Mouse (Mus musculus) granulocyte monocyte progenitor cell, adult 5-6 weeks (primary cell): ENCODE data around the gene Zdhhc6. TPM values are rescaled to one million over a fixed set of nuclear protein-coding genes. Genes with fewer than 3 reads are reported as not detected.

Experiments used
- ATAC-seq: replicated peaks from 2 replicates; pipeline ENCODE4 v1.8.0; 2016; ENCODE audit warnings: mild to moderate bottlenecking, moderate TSS enrichment, inconsistent platforms; ENCODE audit not compliant: poor library complexity, severe bottlenecking
- total RNA-seq, 2 experiments: library from RNA; stranded (forward) in 1 of 2; stranded (reverse) in 1 of 2; fragments of 200-712, 200-1000 nt in 1 of 2; fragments of >200 nt in 1 of 2; fragmentation: Nextera tagmentation in 1 of 2; gene quantifications; 2 replicates each; pipeline ENCODE4 v1.2.3; 2014 to 2017

The Zdhhc6 gene
- total RNA-seq, 2 experiments from 2014 or later, result 58.5 to 67.3 TPM

DNA sequence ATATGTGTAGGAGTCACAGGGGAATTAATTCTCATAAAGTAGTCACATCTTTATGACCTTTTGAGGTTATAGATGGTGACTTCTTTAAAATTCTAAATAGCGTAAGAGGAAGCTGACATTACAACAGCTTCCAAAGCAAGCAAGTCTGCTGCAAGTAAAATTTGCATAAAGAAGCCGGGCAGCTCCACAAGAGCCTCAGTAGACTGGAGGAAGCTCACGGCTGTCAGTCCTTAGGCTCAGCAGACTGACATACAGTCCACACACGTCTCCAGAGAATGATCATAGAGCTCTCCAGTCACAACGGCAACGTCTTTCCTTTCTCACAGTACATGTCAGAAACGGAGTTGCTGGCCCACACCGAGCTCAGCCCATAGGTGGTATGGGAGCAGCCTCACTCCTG is 4.0 kb downstream of the Zdhhc6 start:
- no peak for ATAC-seq

DNA sequence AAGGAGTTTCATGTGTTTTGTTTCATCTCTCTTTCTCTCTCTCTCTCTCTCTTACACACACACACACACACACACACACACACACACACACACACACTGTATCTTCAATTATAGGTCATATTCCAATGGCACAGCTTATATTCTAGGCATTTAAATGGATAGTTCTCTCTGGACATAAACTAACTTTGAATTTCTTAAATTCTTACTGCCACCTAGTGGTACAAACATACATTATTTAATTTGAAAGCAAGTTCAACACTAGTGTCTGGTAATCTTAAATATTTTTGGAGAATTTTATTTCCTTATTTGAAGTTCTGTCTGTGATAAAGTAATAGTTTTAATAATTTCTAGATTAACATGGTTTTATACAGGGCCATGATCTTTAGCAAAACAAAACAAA is 10.8 kb downstream of the Zdhhc6 start:
- ATAC-seq, result no peak

DNA sequence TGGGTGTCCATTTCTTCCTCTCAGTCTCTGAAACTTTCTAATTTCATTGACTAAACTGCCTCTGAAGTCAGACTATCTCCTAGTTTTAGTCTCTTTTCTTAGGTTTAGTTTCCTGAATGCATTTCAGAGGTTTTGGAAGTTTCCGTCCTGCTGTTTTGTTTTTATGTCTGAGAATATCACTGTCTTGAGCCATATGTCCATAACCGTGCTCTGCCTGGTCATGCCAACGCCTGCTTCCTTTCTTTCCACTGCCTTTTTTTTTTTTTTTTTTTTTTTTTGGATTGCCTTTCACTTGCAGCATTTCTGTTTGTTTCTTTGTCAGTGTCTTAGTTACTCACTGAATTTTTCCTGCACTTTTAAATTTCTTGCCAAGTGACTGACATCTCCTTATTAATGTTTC is 15.3 kb downstream of the Zdhhc6 start:
- no peak for ATAC-seq

DNA sequence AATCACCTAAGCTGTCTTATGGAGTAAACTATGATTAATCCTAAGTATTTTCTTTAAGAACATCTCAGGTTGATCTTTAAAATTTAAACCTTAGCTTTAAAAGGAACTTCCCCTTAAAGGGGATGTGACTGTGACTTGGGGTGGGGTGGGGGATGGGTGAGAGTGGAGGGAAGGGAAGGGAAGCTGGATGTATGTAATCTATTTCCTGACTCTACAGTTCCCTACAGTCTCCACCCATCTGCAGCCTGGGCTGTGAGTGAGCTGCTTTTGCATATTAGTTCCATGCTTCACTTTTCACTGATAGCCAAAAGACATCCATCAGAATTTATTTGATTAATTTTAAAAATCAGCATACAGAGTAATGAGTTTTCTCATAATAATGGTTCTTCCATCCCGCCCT is 16.5 kb downstream of the Zdhhc6 start:
- ATAC-seq, result peak; percentile 89

DNA sequence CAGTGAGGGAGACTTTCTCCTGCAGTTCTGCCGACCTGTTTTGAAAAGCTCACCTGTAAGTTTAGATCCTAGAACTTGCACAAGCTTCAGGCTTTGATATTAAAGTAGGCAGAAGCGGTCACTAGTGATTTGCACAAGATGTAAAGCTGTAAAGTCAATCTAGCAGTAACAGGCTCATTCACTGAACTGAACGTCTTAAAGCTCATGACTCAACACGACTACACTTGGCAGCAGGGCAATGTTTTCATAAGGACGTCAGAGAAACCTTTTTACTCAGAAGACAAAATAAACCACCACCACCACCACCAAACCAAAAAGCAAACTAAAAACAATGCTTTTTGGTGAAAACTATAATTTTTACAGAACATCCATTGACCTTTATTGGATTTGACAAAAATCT is 17.9 kb downstream of the Zdhhc6 start:
- ATAC-seq, result no peak

DNA sequence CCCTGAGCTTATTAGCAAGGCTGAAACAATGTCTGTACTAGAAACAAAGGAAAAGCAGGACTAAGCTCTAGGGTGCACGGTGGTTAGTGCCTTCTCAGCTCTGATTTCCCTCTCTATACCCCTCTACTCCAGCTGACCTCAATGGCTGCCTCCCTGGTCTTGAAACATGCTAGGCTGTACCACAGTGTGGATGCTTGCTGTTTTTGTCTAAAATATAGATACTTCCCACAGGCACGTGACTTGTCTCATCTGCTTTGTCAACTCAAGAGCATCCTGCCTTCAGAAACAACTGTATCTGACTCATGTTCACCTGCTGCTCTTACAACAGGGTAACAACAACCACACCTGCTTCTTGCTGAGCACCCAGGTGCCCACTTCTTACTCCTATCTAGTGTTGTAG is 18.3 kb downstream of the Zdhhc6 start:
- no peak for ATAC-seq

DNA sequence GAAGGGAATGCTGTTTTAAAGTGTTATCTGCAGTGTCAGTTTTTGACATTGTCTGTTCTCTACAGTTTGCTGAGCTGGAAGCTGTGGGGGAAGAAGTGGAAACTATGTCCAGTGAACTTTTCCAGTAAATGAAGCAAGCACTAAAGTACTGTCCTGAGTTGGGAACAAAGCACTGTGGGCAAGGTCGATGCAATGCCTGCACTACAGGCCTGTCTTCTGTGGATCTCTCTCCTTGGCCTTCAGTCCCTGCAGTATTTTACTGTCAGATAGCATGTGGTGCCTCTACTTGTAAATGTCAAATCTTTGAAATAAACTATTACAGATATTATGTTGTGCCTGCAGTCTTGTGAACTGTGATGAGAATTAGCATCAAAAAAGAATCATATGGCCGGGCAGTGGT is 19.5 kb downstream of the Zdhhc6 start:
- no peak for ATAC-seq

DNA sequence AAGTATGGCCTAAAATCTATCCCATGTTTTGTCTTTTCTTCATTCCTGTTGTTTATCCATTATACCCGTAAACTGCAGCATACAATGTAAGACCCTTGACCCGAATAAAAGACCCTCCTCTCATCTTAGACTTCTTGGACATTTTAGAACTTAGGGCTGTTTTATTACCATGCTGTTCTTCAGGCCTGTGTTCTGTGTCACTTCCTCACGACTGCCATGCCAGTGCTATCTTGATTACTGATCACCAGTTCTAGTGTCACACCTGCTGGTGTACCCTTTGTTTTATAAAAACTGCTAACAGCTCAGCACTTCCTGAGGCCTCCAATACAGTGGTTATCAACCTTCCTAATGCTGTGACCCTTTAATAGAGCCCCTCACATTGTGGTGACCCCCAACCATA is 20.3 kb downstream of the Zdhhc6 start:
- no peak for ATAC-seq

DNA sequence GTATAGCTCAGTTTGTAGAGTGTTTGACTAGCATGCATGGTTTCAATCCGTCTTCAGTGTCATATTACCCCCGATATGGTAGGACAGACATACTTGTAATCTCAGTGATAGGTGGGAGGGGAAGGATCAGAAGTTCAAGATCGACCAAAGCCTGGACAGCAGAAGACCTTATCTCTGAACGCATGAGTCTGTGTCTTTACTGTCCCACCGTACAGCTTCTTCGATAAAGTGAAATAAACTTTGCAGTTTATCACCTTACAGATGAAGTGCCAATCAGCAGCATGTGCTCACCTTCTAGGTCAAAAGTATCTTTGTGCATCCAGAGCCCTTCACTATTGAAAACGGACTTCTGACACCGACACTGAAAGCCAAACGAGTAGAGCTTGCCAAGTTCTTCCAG is 20.8 kb downstream of the Zdhhc6 start:
- no peak for ATAC-seq

DNA sequence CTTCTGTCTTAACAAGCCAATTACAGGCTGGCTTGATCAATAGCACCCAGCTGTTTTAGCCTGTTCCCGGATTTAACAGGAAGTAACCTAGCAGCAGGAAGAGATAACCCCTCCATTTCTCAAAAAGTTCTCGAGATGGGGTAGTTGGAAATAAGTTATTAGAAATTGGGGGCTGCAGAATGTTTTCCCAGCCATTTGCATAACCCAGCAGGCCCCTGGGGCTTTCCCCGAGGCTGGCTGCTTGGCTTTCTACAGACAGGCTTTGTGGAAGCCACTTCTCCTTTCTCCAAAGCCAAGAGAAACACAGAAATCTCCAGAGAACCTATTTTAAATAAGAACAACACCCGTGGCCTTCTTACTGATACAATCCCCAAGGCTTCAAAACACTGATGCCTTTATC is 22.7 kb downstream of the Zdhhc6 start:
- no peak for ATAC-seq

DNA sequence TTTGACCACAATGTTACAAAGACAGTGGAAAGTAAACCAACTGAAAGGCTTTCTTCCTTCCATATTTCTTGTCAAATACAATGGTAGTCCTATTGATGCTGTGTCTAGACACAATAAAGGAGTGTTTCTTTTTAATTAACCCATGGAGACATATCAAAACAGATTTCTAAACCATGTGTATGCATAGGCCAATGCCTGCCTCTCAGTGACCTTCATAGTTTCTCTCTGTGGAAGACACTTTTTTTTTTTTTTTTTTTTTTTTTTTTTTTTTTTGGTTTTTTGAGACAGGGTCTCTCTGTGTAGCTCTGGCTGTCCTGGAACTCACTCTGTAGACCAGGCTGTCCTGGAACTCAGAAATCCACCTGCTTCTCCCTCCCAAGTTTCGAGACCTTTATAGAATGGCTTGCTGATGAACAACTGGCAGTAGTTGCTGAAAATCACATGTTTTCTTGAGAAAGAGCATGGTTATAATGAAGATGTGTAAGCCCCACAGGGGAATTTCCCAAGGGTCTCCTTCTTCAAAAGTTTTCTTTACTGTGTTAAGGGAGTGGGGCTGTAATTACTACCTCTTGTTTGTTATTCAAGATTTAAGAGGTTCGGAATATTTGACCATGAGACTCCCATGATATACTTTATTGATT is 23.5 kb downstream of the Zdhhc6 start:
- ATAC-seq, result no peak

DNA sequence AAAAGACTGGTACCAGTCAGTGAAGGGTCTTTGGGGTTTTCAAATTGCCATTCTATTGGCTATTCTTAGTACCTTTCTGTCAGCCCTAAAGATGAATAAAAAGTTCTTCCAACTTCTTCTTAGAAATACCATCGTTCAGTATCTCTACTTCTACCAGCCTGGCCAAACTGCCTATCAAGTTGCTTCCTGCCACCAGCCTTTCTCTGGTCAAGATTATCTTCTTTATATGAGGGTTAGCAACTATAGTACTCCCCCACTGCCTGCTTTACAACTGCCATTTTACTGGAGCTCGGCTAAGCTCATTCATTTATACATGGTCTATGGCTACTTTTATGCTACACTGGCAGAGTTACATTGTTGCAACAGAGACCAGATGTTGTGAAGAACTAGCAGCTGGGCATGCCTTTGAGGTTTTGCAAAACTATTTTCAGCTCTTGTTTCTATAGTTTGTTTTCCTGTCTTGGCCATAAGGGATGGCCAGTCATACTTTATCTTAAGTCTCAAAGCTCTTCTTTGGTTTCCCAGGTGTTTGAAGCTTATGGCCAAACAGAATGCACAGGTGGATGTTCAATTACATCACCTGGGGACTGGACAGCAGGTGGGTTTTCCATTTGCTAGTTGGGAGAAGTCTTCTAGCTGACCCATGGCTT is 25.1 kb downstream of the Zdhhc6 start:
- ATAC-seq, result no peak

DNA sequence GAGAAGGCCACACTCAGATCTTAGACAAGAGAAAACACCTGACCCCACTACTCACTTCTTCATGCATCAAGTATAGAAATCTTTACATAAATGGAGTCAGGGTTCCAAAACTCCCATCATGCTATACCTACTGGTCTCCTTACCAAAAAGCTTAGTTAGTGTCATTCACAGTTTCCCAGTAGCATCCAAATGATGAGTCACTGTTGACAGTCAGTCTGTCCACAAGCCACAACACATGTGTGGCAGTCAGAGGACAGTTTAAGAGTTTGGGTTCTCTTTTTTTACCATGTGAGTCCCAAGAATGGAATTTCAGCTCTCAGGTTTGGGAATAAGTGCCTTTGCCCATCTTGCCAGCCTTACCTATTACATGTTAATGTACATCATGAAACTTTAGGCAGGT is 26.9 kb downstream of the Zdhhc6 start:
- ATAC-seq, result no peak

DNA sequence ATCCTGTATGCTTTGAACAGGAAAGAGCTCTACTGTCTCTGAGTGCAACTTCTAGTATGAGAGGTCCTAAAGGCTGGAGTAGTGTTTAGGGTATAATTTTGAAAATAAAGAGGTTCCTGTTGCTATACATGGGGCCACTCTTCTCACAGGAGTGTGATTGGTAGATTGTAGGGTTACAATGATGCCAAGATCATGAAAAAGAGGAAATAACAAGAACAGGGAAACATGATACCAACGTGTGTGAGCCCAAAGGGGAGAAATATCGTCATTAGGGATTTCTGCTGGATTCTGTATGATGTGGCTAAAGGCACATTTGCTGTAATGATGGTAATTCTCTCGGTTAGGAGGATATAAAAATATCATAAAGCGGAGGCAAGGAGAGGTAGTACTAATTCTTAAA is 29.8 kb downstream of the Zdhhc6 start:
- no peak for ATAC-seq

DNA sequence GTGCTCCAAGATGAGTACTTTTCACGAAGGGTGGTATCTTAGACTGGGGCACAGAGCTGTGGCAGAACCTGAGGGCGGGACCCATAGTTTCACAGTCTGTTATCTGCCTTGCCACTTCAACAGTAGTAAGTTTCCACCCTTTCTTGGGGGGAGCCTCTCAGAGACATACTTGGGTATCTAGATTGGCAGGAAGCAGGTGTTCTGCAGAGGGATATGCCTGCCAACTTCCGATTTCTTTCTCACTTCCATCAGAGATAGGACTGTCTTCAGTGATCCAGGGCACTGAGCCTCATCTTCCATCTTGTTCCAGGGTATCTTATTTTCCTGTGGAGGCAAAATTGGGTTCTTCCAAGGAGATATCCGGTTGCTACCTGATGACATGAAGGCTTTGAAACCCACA is 31.7 kb downstream of the Zdhhc6 start:
- ATAC-seq, result no peak

DNA sequence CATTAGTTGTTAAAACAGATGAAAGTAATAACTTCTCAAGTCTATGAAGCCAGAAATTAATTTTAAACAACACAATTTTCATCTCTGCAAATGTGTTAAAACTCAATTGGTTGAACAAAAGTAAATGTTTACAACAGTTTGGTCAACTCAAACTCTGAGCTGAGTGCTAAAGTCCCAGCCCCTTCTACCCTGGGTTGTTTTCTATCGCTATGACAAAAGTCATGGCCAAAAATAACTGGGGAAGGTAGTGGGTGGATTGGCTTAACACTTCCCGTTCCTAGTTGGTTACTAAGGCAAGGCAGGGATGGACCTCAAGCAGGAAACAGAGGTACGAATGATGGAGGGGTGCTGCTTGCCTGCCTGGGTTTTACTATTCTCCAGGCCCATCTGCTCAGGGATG is 39.1 kb downstream of the Zdhhc6 start:
- no peak for ATAC-seq

DNA sequence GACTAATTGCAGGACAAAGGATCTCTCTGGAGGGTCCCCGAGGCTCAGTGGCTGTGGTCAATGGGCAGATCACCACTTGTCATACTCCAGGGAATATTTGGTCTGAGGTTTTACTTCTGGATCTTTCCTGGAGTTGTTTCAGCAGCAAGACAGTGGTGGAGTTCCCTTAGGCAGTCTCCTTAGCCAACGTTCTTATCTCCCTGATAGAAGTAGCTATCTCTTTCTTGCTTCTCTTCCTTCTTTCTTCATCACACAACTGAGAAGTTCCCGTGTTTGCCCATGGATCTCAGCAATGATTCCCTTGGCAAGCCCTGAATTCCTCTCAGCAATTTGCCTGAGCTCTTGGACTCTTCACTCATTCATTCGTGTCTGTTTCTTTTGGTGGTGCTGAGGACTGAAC is 39.7 kb downstream of the Zdhhc6 start:
- no peak for ATAC-seq

DNA sequence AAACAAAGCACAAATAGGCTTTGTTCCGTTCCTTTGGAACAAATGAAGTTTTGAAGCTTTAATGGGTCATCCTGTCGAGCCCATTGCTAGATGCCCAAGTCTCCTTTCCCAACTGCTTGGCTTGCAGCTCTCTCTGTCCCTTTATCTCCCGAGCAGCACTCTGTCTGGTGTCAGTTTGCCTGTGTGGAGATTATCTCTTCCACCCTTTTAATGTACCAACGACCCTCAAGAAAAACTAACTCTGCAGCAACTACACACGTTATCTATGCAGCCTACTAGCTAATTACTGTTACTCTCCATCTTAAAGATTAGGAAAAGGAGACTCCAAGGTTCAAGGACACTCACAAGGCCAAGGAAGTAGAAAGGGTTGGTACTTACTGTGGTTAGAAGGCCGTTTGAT is 42.5 kb downstream of the Zdhhc6 start:
- no peak for ATAC-seq

DNA sequence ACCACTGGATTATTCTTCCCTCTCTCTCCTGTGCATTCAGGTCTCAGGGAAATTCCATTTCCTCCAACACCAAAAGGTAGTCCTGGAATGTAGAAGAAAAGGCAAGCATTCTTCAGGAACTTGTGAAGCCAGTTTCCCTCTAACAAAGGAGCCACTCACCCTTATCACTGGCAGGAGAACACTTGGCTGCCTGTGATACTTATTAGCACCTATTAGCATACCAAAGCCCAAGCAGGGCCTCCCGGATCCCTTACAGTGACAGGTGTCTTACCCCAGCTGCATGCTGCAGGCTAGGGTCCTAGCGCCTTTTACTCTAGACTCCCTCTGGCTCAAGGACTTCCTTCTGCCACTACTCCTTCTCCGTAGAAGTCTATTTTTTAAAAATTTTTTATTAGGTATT is 44.4 kb downstream of the Zdhhc6 start:
- ATAC-seq, result no peak

DNA sequence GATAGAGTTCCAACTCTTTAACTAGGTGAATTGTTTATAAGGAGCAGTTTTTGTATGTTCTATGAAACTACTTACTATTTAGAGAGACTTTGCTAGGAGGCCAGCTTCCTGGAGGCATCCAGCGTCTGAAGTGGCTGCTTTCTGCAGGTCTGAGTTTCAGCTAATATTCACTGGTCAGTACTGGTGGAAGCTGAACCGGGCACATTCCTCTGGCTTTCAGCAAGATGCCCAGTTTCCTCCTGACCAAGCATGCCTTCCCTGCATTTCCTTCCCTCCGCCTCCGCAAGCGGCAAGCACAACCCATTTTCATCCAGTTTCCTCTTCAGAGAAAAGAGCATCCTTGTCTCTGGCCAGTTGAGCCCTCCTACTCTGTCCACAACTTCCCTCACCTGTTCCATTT is 46.8 kb downstream of the Zdhhc6 start:
- ATAC-seq, result no peak

DNA sequence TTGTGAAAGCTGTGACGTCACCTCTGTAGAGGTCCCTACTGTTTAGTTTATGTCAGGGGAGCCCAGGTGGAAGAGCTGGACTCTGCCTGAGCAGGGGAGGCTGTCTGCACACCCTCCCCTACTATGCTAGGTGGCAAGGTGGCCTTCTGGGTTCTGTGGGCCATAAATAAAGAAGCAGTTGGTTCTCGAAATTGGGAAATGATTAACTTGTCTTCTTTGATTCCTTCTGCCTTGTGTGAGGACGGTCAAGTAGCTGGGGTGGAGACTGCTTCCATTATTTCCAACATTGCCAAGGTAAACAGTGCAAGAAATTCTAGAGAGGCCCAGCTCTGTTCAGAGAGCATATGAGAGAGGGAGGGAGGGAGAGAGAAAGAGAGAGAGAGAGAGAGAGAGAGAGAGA is 47.7 kb downstream of the Zdhhc6 start:
- no peak for ATAC-seq

DNA sequence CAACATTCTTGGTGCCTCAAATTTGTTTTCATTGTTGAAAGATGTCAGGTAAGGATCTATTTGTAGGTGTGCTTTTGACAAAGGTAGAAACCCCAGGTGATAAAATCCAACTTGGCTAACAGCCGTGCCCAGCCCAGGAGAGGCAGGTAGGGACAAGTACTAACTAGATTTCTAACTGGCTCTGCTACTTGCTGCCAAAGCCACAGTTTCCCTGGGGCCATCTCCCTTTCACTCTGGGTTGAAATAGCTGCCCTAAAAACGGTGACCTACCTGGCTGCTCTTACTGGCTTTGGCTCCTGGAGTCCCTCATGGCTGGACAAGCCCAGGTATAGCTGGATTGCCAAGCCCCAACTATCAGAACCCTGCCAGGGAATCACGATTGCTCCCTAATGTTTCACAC is 49.0 kb downstream of the Zdhhc6 start:
- ATAC-seq, result no peak

DNA sequence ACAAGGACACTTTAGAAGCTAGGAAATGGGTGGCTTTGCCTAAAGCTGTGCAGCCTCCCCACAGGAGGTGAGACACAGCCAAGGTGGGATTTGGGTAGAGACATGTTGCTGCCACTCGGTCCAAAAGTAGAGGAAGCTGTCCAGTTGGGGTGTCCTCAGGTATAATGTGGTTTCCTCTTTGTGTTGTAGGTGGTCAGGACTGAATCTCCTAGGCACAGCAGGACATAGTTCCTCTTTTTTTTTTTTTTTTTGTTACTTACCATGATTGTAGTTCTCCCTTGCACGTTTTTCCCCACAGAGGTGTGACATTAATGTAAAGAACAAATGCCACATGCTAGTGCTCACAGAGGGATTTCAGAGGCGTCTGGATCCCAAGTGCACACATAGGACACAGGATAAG is 50.6 kb downstream of the Zdhhc6 start:
- peak; percentile 87 for ATAC-seq
